Mouse (Mus musculus) urinary bladder, postnatal 25 days (tissue): ENCODE data around the gene Lefty2.

Source experiments
- DNase-seq: peaks from one replicate; pipeline ENCODE4 v3.0.0; 2022; ENCODE audit warnings: low spot score

The Lefty2 gene

DNA sequence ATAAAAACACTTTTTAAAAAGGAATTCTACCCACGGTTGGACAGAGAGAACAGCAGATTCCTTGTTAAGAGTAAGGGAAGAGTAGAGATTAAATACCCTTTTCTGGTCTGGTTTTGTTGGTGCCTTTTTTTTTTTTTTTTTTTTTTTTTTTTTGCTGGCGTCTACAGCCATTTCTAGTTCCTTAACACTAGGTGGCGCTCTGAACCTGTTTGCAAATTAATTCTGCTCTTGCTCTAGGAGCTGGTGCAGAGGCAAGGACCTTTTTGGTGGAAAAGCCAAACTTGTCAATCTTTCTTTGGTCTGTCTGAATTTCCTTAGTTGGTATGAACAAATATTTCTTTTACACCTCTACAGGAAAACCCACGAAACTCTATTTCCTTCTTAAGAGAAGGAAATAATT, 8.2 kb downstream of the Lefty2 start:
- DNase-seq, result no peak

DNA sequence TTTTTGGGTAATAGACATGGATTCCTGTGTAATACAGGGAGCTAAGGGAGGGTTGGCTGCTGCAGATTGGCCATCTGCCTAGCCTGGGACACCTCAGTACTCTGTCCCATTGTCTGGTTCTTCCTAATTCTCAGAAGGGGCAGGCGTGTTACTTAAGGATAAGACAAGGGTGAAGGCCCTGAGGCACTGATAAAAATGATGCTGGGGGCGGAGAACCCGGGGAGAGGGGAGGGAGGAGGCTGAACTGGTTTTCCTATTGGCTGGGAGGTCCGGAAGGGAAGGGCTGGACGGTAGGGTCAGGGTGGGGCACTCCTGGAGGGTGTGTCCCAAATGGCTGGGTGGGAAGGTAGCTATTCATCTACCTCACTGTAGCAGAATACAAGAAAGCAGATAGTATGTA, 10.0 kb downstream of the Lefty2 start:
- no peak for DNase-seq

DNA sequence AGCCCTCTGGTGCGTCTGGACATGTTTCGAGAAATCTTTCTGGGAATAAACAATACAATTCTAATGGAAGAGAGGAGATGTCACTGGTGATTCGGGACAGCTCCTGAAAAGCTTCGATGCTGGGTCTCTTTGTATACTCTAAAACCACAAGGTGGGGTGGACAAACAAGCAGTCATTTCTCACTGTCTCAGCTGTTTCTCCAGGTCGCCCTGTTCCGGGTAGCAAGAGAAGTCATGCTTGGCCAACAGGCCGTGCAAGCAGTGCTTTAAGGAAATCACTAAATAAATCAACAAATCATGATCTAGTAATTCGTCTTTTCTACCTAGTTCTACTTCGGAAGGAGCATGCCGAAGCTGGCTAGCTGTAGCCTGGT, 10.7 kb downstream of the Lefty2 start:
- no peak for DNase-seq

DNA sequence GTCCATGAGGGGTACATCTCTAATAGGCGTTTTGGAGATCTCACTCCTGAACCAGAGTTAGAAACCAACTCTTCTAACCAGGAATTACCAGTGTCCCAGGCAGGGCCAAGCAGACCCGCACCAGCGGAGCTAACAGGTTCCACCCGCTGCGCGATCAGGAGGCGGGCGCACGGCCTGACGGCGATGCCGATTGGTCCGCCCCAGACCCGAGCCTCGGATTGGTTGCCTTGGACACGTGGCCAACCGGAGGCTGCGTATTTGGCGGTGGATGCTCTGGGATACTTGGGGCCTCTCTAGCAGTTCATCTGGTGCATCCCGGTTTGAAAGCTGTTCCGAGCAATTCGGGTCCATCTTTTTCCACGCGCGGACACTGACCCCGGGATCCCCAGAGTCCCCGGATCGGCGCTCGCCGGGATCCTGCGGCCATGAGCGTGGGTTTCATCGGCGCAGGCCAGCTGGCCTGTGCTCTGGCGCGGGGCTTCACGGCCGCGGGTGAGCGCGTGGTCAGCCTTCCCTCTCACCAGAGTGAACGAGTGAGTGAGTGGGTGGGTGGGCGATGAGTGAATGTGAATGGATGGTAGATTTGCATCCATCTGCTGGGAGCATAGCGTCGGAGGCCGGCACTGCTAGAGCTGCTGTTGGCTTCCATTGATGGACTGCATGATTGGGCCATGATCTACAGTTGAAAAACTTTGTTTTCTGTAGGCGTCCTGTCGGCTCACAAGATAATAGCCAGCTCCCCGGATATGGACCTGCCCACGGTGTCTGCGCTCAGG, 11.3 kb downstream of the Lefty2 start, which contains the start of gene Pycr2:
TSS of gene Pycr2 (plus strand) at position 255 of the 776 bp plus-strand sequence.
- peak; percentile 87 for DNase-seq

DNA sequence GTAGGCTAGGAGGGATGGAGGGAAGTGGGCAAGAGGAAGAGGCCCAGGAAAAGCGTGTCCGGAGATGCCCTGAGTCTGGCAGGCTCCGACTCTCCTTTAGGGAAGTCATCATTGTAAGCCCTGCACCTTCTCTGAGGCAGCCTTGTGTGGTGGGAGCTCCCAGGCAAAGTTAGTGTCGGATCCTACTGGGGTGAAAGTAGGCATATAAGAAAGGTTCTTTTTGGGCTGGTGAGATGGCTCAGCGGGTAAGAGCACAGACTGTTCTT, 11.8 kb downstream of the Lefty2 start:
- no peak for DNase-seq

DNA sequence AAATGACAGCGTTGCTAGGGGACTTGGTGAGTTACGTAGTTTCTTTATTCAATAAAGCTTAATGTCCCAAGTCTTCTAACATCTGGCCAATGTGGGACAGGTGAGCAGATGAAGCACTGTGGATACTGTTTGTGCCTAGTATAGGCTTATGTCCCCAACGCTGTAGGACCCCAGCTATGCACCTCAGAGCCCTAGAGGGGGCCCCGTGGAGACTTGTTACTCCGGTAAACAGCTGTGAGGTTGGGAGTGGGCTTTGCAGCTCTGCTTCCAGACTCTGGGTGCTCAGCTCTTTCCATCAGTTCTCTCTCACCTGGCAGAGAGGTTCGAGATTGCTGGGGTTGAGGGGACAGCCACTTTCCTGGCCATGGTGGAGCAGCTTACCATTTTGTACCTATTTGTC, 12.4 kb downstream of the Lefty2 start:
- DNase-seq, result no peak

DNA sequence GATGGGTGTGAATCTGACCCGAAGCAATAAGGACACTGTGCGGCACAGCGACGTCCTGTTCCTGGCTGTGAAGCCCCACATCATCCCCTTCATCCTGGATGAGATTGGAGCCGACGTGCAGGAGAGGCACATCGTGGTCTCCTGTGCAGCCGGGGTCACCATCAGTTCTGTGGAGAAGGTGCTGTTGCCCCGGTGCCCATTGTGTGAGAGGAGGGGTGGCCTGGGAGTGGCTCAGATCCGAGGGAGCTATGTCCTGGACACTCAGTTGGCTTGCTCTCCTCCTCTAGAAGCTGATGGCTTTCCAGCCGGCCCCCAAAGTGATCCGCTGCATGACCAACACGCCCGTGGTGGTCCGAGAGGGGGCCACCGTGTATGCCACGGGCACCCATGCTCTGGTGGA, 13.0 kb downstream of the Lefty2 start:
- no peak for DNase-seq

DNA sequence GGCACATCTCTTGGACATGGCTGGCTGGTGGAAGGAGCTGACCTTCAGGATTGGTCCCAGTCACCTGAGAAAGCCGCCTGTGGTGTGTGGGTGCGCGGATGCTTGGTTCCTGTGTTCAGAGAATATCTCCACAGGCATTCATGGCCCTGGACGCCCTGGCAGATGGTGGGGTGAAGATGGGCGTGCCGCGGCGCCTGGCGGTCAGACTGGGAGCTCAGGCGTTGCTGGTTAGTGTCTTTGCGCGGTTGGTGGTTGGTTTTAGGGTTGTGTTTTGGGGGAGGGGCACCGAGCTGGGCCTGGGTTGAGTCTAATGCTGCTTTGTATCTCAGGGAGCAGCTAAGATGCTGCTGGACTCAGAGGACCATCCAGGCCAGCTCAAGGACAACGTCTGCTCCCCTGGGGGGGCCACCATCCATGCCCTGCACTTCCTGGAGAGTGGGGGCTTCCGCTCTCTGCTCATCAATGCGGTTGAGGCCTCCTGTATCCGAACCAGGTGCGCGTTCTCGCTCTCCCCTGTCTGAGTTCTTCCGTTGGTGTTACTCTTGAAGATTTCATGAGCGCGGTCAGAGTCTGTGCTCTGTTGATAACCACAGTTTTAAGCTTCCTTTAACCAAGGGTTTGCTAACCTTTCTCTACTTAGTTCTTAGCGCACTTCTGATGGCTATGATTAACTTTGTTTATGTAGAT, 13.7 kb downstream of the Lefty2 start:
- DNase-seq, result no peak

DNA sequence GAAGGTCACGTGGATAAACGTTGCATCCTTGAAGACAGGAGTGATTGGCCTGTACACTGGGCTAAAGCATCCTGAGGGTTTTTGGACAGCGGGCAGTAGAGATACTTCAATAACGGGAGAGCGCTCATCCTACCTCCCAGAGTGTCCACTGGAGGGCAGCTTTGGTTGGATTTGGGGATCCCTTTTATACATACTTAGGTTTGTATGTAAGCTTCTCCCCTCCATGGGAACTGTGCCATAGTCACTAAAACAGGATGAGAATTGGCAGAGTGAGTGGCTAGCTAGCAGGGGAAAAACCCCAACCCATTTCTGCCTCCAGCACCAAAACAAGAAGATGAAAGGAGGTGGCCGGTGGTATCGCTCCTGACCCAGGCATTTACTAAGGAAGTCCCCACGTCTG, 18.2 kb downstream of the Lefty2 start:
- no peak for DNase-seq

DNA sequence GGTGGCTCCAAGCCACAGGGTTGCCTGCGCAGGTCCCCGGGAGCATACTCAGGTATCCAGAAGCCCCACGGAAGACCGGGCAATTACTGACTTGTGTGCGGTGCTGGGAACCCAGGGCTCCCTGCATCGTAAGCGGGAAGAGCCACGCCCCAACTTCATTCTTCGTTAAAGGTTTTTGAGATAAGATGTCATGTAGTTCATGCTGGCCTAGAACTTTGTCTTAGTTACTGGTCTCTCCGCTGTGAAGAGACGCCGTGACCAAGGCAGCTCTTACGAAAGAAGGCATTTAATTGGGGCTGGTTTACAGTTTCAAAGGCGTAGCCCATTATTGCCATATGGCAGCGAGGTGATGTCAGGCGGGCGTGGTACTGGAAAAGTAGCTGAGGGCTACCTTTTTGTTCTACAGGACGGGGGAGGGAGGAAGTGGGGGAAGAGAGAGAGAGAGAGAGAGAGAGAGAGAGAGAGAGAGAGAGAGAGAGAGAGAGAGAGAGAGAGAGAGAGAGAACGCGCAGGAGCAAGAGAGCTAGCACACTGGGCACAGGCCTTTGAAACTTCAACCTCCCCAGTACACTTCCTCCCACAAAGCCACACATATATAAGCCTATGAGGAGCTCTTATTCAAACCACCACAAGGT, 18.9 kb downstream of the Lefty2 start:
- peak; percentile 25 for DNase-seq

DNA sequence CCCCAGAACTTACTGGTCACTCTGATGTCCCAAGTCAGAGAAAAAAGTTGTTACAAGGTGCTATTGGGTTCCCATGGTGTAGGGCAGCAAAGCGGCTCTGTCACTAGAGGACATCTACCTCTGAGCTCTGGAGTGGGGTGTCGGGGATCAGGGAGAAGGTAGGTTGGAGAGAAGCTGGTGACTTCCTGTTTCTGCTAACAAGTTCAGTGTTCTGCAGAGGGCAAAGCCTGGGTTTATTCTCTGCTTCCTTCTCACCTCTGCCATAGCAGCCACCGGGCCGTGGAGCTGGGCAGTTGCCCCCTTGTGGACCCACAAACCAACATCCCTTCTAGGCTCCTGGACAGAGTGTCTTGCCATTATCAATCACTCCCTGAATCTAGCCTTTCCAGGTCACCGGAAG, 19.9 kb downstream of the Lefty2 start:
- no peak for DNase-seq

DNA sequence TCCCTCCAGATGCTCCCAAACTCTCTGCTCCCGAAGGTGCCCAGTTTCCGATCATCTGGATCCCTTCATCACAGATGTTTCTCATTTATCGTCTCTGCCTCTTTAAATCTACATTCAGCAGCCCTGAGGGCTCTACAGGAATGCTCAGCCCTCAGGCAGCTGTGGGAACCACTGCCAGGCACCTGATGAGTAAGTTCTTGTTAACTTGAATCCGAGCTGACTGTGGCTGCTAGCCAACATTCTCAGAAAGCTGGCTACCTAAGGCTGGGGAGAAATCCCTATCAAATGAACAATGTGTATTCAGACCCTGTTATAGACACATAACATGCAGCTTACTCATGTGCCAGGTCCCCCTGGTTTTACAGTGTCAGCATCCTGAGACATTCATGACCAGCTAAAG, 20.9 kb downstream of the Lefty2 start:
- DNase-seq, result no peak

DNA sequence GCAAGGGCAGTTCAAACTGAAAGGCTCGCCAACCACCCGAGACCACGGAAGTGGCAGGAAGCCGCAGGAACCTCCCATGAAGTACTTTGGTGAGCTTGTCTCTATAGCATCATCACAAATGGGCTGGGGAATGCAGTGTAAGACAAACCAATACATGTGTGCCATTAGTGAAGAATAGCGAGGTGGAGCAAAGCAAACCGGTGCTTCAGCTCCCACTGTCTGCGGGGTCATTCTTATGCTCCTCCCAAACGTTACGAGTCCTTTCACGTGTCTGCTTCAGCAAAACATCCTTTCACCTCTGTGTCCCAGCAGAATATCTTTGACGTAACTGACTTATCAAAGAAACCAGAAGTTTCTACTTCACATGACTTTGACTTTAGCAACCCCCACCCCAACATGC, 23.5 kb downstream of the Lefty2 start:
- no peak for DNase-seq

DNA sequence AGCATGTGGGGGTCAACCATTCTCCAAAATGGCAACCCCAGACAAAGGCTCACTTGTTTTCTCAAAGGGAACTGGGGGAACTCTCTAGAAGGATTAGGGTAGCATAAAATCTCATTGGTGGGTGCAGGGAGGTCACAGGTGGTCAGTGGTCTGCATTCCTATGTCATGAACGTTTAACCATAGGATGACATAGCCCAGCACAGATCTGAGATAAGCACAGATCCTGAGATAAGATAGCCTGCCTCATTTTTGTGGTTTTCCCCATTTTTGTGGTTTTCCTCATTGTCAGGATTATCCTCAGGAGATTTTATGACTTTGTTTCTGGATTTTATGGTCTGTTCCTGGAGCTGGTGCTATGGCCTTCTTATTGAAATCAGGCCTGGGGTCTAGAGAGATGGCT, 24.1 kb downstream of the Lefty2 start:
- DNase-seq, result no peak

DNA sequence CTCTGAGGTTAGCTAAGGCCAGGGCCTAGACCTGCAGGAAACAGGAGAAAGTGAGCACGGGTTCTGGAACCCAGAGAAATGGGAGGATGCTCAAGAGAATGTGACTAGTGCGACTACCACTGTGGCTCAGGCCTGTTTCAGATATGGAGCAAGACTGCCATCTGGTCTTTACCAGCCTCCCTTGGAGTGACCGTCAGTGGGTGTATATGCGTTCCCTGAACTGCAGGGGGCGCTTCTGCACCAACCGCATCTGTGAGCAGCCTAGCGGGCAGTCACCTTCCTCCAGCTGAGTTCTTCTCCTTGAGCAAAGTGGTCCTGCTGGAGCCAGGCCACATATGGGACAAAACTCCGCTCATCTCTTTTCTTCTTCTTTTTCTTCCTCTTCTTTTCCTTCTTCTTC, 26.8 kb downstream of the Lefty2 start:
- DNase-seq, result no peak

DNA sequence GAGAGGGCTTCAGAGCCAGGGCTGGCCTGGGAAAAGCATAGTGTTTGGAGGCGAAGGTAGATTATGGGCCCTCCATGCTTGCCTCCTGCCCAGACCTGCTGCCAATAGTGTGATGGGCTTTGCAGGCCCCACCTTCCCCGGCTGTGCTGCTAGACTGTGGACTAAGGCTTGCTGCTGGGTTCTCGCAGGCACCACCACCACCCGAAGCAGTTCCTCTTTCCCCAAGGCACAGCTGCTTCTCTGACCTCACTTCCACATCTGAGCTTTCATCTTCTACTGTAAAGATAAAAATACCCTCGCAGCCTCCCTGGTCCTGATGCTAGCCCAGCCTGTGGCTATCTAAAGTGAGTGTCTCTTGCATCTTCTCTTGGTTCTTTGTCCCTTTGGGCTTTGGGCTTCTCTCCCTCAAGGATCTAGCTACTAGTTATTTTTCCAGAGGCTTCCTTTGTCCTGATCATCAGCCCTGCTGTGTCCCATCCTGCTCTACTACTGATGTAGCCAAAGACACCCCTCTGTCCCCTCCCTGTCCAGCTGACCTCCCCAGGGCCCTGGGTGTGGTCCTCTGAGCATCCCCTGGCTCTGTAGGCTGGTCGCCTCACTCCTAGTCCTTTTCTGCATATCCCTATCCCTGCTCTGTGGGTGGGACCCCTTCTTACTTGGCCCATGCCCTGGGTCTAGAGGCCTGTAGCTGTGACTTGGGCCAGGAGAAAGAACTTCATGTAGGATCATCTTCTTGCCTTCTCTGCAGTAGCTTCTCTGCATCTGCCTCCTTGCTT, 29.6 kb downstream of the Lefty2 start:
- DNase-seq, result no peak

DNA sequence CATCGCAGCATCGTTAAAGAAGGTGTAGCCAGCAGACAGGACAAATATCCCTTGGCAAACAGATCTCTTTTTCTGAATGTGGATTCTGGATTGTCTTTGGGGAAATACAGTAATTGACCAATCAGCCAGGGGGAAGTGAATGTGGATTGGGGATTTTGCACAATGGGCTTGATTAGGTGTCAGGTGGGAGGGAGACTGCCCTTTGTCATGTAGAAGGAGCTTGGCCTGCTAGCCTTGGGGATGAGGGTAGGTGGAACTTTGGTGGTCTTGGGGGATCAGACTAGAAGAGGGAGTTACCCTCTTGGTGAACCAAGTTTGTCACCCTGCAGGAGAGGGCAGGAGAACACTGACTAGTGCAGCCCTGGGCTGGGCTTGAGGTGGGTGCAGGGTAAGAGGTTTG, 31.8 kb downstream of the Lefty2 start:
- no peak for DNase-seq

DNA sequence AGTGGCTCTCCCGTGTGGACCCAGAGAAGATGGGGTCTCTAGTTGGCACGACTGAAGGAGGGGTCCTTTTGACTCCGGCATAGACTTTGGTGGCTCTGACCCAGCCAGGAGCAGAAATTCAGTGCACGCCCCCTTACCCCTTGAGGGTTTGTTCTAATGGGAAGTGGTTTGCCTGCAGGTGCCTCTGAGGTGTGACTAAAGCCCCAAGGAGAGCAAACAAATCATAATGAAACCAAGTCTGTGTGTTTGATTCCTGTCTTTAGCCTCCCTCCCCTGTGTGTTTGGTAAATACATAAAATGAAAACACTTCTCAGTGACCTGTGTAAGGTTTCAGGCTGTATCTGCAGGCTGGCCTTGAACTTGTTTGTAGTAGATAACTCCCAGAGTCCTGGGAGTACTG, 33.4 kb downstream of the Lefty2 start:
- no peak for DNase-seq

DNA sequence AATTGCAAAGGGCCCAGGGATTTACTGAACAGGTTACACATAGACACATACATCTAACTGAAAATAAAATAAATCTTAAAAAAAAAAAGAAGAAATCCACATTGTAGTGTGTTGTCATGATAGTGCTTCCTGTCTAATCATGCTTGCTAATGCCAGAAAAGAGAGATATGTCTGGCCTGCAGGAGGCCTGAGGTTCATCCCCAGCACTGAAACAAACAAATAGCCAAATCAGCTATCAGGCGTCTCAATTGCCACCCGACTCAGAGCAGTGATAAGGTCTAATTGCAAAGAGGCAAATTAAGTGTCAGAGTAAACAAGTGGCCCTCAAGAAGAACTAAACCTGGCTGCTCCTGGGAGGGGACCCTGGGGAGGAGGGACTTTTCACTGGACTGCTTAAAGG, 36.7 kb downstream of the Lefty2 start:
- no peak for DNase-seq

DNA sequence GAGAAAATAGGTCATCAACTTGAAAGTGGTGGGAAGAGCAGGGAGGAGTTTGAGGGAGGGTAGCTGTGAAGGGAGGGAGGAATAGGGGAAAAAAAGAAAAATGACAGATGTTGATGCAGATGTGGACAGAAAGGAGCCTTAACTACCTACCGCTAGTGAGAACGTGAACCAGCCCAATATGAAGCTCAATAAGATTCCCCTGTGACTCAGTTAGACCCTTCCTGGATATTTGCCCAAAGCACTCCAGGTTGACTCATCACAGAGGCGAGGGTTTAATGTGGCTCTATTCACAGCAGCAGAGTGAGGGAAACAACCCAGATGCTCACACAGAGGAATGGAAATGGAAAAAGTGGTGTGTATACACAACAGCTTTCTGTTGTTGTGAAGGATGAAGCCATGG, 38.2 kb downstream of the Lefty2 start:
- DNase-seq, result no peak

DNA sequence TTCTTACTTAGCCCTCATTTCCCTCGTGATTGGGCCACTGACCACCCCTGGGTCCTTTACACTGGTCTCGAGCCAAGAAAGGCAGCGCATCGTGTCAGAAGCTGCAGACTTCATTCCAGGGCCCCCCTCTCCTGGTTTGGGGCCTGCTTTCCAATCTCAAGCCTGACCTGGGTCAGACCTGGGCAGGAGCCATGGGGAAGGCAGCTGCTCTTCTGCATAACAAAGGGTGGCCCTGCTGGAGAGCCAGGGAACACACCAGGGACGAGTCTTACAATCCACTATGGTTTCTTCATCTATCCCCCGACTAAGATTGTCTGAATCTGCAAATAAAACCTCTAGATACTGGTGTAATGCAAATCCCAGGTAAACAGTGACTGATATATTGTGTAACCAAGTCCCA, 40.8 kb downstream of the Lefty2 start:
- no peak for DNase-seq

DNA sequence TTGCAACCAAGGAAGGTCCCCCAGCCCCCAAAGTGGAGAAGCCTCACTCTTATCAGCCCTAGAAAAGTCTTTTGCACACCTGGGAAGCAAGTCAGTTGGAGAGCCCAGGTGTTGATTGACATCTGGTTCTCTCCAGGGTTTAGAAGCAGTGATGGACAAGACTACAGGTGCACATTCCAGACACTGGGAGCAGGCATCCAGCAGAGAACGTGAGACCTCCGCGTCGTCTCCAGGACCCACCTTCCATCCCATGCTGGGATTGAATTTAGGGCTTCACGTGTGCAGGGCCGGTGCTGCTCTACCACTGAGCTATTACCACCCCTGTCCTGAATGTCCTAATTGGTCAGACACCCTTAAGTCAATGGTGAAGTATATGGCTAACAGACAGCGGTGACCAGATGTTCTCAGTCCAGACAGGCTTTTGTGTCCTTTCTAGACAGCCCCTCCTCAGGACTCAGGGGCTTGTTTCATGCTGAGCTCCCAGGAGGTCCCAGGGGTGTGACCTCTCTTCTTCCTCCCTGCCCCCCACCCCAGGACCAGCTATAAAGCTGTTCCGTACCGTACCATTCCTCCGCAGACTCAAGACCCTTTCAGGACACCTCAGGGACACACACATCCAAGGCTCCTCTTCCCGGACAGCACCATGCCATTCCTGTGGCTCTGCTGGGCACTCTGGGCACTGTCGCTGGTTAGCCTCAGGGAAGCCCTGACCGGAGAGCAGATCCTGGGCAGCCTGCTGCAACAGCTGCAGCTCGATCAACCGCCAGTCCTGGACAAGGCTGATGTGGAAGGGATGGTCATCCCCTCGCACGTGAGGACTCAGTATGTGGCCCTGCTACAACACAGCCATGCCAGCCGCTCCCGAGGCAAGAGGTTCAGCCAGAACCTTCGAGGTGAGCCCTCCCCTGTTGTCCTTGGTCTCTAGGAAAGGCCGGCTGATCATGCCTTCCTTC, 41.8 kb downstream of the Lefty2 start, which contains the start of gene Lefty1:
TSS of gene Lefty1 (plus strand) at position 556 of the 953 bp plus-strand sequence.
- DNase-seq, result no peak
